Mouse (Mus musculus): ENCODE results near the gene Abcf1. TPM values are rescaled to one million over a fixed set of nuclear protein-coding genes. Genes with fewer than 3 reads are reported as not detected.

The Abcf1 gene
- polyA plus RNA-seq, 1 experiment, result 160 TPM

- peak; percentile 9 for TF ChIP-seq GATA1 (IDR thresholded peaks at IDR 0.05; ENCODE audit: low read length)
Observed at GRCm38 (mm10) chr17:35993675-35994074, 24.1 kb upstream of the Abcf1 start.

- no peak for TF ChIP-seq GATA1 (IDR thresholded peaks at IDR 0.05; ENCODE audit: low read length)
Observed at GRCm38 (mm10) chr17:35991781-35992180, 22.2 kb upstream of the Abcf1 start.

- no peak for TF ChIP-seq GATA1 (IDR thresholded peaks at IDR 0.05; ENCODE audit: low read length)
Observed at GRCm38 (mm10) chr17:35981776-35982175, 12.2 kb upstream of the Abcf1 start.

- no peak for TF ChIP-seq GATA1 (IDR thresholded peaks at IDR 0.05; ENCODE audit: low read length)
Observed at GRCm38 (mm10) chr17:35980363-35980754, 10.8 kb upstream of the Abcf1 start.

- TF ChIP-seq GATA1 (IDR thresholded peaks at IDR 0.05; ENCODE audit: low read length), result no peak
Observed at GRCm38 (mm10) chr17:35979401-35980362, 10.1 kb upstream of the Abcf1 start, which contains the start of the genes Gnl1 and Prr3. Gene Gnl1 (plus strand): TSS chr17:35979851. Gene Prr3 (minus strand): TSS chr17:35980236.

- TF ChIP-seq GATA1 (IDR thresholded peaks at IDR 0.05; ENCODE audit: low read length), result no peak
Observed at GRCm38 (mm10) chr17:35978811-35979400, 9.3 kb upstream of the Abcf1 start.

GRCm38 (mm10) chr17:35972131-35972530 is 2.6 kb upstream of the Abcf1 start:
- TF ChIP-seq GATA1 (IDR thresholded peaks at IDR 0.05; ENCODE audit: low read length), result no peak

- TF ChIP-seq GATA1 (IDR thresholded peaks at IDR 0.05; ENCODE audit: low read length), result no peak
Observed at GRCm38 (mm10) chr17:35967621-35968020, 1.9 kb downstream of the Abcf1 start.

- TF ChIP-seq GATA1 (IDR thresholded peaks at IDR 0.05; ENCODE audit: low read length), result no peak
Observed at GRCm38 (mm10) chr17:35963279-35963678, 6.3 kb downstream of the Abcf1 start.

- TF ChIP-seq GATA1 (IDR thresholded peaks at IDR 0.05; ENCODE audit: low read length), result no peak
Observed at GRCm38 (mm10) chr17:35958533-35959223, 10.9 kb downstream of the Abcf1 start.

- TF ChIP-seq GATA1 (IDR thresholded peaks at IDR 0.05; ENCODE audit: low read length), result no peak
Observed at GRCm38 (mm10) chr17:35954665-35955064, 14.9 kb downstream of the Abcf1 start.

- no peak for TF ChIP-seq GATA1 (IDR thresholded peaks at IDR 0.05; ENCODE audit: low read length)
Observed at GRCm38 (mm10) chr17:35939941-35940340, 29.6 kb downstream of the Abcf1 start.

- no peak for TF ChIP-seq GATA1 (IDR thresholded peaks at IDR 0.05; ENCODE audit: low read length)
Observed at GRCm38 (mm10) chr17:35939108-35939507, 30.5 kb downstream of the Abcf1 start.

- TF ChIP-seq GATA1 (IDR thresholded peaks at IDR 0.05; ENCODE audit: low read length), result no peak
Observed at GRCm38 (mm10) chr17:35937700-35938348, 31.7 kb downstream of the Abcf1 start.

- TF ChIP-seq GATA1 (IDR thresholded peaks at IDR 0.05; ENCODE audit: low read length), result no peak
Observed at GRCm38 (mm10) chr17:35932608-35933007, 37.0 kb downstream of the Abcf1 start.
